Mouse (Mus musculus): ENCODE data around the gene Gpr4.

The Gpr4 gene

GRCm38 (mm10) chr7:19211996-19212755 lies at the start of gene Gpr4:
TSS of gene Gpr4 (plus strand) at chr7:19212538.
- DNase-seq (ENCODE audit: extremely low spot score, low read depth, low spot score): no peak

- no peak for DNase-seq (ENCODE audit: extremely low spot score, low read depth, low spot score)
Observed at GRCm38 (mm10) chr7:19162928-19163327, 49.4 kb upstream of the Gpr4 start.

GRCm38 (mm10) chr7:19163752-19164151 lies 48.6 kb upstream of the Gpr4 start:
- no peak for DNase-seq (ENCODE audit: extremely low spot score, low read depth, low spot score)

GRCm38 (mm10) chr7:19164189-19164588 lies 48.1 kb upstream of the Gpr4 start:
- no peak for DNase-seq (ENCODE audit: extremely low spot score, low read depth, low spot score)

- DNase-seq (ENCODE audit: extremely low spot score, low read depth, low spot score): no peak
Observed at GRCm38 (mm10) chr7:19164978-19165377, 47.4 kb upstream of the Gpr4 start.

- no peak for DNase-seq (ENCODE audit: extremely low spot score, low read depth, low spot score)
Observed at GRCm38 (mm10) chr7:19165656-19166423, 46.5 kb upstream of the Gpr4 start, which contains the start of gene Gipr. TSS of gene Gipr (minus strand) at chr7:19166127.

GRCm38 (mm10) chr7:19166990-19167389 lies 45.3 kb upstream of the Gpr4 start:
- no peak for DNase-seq (ENCODE audit: extremely low spot score, low read depth, low spot score)

GRCm38 (mm10) chr7:19169506-19169905 lies 42.8 kb upstream of the Gpr4 start:
- no peak for DNase-seq (ENCODE audit: extremely low spot score, low read depth, low spot score)

GRCm38 (mm10) chr7:19170142-19170541 lies 42.2 kb upstream of the Gpr4 start:
- no peak for DNase-seq (ENCODE audit: extremely low spot score, low read depth, low spot score)

GRCm38 (mm10) chr7:19171831-19172230 lies 40.5 kb upstream of the Gpr4 start:
- no peak for DNase-seq (ENCODE audit: extremely low spot score, low read depth, low spot score)

GRCm38 (mm10) chr7:19172874-19173273 lies 39.5 kb upstream of the Gpr4 start:
- DNase-seq (ENCODE audit: extremely low spot score, low read depth, low spot score): no peak

- DNase-seq (ENCODE audit: extremely low spot score, low read depth, low spot score): no peak
Observed at GRCm38 (mm10) chr7:19175708-19176515, 36.4 kb upstream of the Gpr4 start, which contains the start of gene Eml2. TSS of gene Eml2 (plus strand) at chr7:19176421.

GRCm38 (mm10) chr7:19176516-19176947 lies 35.8 kb upstream of the Gpr4 start:
- no peak for DNase-seq (ENCODE audit: extremely low spot score, low read depth, low spot score)

- DNase-seq (ENCODE audit: extremely low spot score, low read depth, low spot score): no peak
Observed at GRCm38 (mm10) chr7:19177216-19177615, 35.1 kb upstream of the Gpr4 start.

GRCm38 (mm10) chr7:19178035-19178434 lies 34.3 kb upstream of the Gpr4 start:
- no peak for DNase-seq (ENCODE audit: extremely low spot score, low read depth, low spot score)

GRCm38 (mm10) chr7:19178443-19179092 lies 33.8 kb upstream of the Gpr4 start:
- DNase-seq (ENCODE audit: extremely low spot score, low read depth, low spot score): no peak

GRCm38 (mm10) chr7:19179173-19179572 lies 33.2 kb upstream of the Gpr4 start:
- no peak for DNase-seq (ENCODE audit: extremely low spot score, low read depth, low spot score)

- DNase-seq (ENCODE audit: extremely low spot score, low read depth, low spot score): no peak
Observed at GRCm38 (mm10) chr7:19179936-19180335, 32.4 kb upstream of the Gpr4 start.

GRCm38 (mm10) chr7:19180862-19181429 lies 31.4 kb upstream of the Gpr4 start:
- DNase-seq (ENCODE audit: extremely low spot score, low read depth, low spot score): no peak

GRCm38 (mm10) chr7:19184250-19184649 lies 28.1 kb upstream of the Gpr4 start:
- no peak for DNase-seq (ENCODE audit: extremely low spot score, low read depth, low spot score)
